ENCODE assay signal across 13 mouse cellular contexts in the genomic region with DNA sequence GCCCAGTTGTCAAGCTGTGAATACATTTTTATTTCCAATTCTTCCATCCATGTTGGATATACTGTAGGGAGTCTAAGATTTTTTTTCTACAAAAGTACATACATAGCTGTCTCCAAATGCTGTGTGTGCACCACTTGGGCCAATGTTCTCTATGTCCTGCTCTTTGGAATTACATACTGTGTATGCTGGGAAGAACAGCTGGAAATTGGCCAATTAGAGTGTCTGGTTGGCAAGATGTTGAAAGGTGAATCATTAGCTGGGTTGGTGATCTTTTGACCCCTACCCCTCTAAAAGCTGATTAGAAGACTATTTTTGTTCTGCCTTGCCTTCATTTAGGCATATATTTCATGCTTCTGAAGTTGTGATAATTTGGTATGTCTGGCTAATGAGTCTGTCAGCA.
"Had no signal": no experiment of that assay in that cellular context is flagged by ENCODE, and none has a peak within 500 bp of the region (broad histone marks: within the 10 kb centered on the region; RNA-seq: fewer than 3 reads in every experiment).

No protein-coding gene starts in this region.

- H3K4me1 ChIP-seq: limb, embryonic 15.5 days; midbrain, embryonic 10.5 days; neural tube, embryonic 15.5 days had no signal

- H3K4me3 ChIP-seq: left cerebral cortex, adult 2 months; limb, embryonic 15.5 days; midbrain, embryonic 10.5 days; myocyte; neural tube, embryonic 15.5 days had no signal

- ATAC-seq: intestine, embryonic 16.5 days; lung, postnatal 0 days had no signal

- H3K4me2 ChIP-seq: limb, embryonic 15.5 days; neural tube, embryonic 15.5 days had no signal

- H3K9ac ChIP-seq: limb, embryonic 15.5 days; neural tube, embryonic 15.5 days had no signal

- H3K36me3 ChIP-seq: limb, embryonic 15.5 days; midbrain, embryonic 10.5 days; neural tube, embryonic 15.5 days had no signal

- H3K9me3 ChIP-seq: limb, embryonic 15.5 days; neural tube, embryonic 15.5 days had no signal

- DNase-seq: lung, adult 2 months; lung, postnatal 36 days; midbrain, embryonic 14.5 days; right cerebral cortex, adult 18-20 months; right cerebral cortex, postnatal 25 days; thymus, postnatal 36 days had no signal

- H3K27me3 ChIP-seq: limb, embryonic 15.5 days; neural tube, embryonic 15.5 days had no signal

- H3K27ac ChIP-seq: left cerebral cortex, adult 2 months; limb, embryonic 15.5 days; midbrain, embryonic 10.5 days; neural tube, embryonic 15.5 days had no signal
